Mouse (Mus musculus) heart, embryonic 11.5 days (tissue): Measurements from ENCODE around the gene Btbd3. TPM values are rescaled to one million over a fixed set of nuclear protein-coding genes. Genes with fewer than 3 reads are reported as not detected.

Experiments
- ATAC-seq: fragments of 200-750 bp; cut with Nextera tagmentation; replicated peaks from 2 replicates; pipeline ENCODE4 v1.8.0; 2017; ENCODE audit warnings: moderate library complexity; ENCODE audit not compliant: insufficient number of reproducible peaks, low FRiP score, low TSS enrichment
- H3K27ac ChIP-seq: fragments of 300-500 bp; sonication (generic); 2 replicates; pipeline ENCODE4 v1.5.1; 2014; ENCODE audit warnings: mild to moderate bottlenecking, low read depth, low read length
- H3K27me3 ChIP-seq: fragments of 300-500 bp; sonication (generic); 2 replicates; pipeline ENCODE4 v1.6.1; 2014; ENCODE audit warnings: mild to moderate bottlenecking, low read length, mixed read lengths; ENCODE audit not compliant: control insufficient read depth, insufficient read depth
- H3K36me3 ChIP-seq: fragments of 300-500 bp; sonication (generic); 2 replicates; pipeline ENCODE4 v1.6.1; 2014; ENCODE audit warnings: mild to moderate bottlenecking, low read length, moderate library complexity, mixed read lengths; ENCODE audit not compliant: control insufficient read depth, insufficient read depth
- H3K4me1 ChIP-seq: fragments of 300-500 bp; sonication (generic); 2 replicates; pipeline ENCODE4 v1.6.1; 2014; ENCODE audit warnings: low read length; ENCODE audit not compliant: control insufficient read depth, insufficient read depth
- H3K4me2 ChIP-seq: fragments of 300-500 bp; sonication (generic); 2 replicates; pipeline ENCODE4 v1.6.1; 2014; ENCODE audit warnings: mild to moderate bottlenecking, moderate library complexity
- H3K4me3 ChIP-seq: fragments of 300-500 bp; sonication (generic); 2 replicates; pipeline ENCODE4 v1.5.1; 2014; ENCODE audit warnings: low read depth, low read length
- H3K9ac ChIP-seq: fragments of 300-500 bp; sonication (generic); 2 replicates; pipeline ENCODE4 v1.6.1; 2014; ENCODE audit warnings: mild to moderate bottlenecking, low read depth, low read length, moderate library complexity
- H3K9me3 ChIP-seq: fragments of 300-500 bp; sonication (generic); replicated peaks from 2 replicates; pipeline ENCODE4 v1.6.1; 2016; ENCODE audit warnings: low read length; ENCODE audit not compliant: control insufficient read depth
- WGBS: fragments of 180-500 bp; shearing (Covaris S2); extraction: QIAGEN DNeasy Blood & Tissue Kit; methylation state at CpG from one replicate; pipeline ENCODE4 v1.1.7; 2014; ENCODE audit not compliant: insufficient replicate concordance; 5-methylcytosine and 5-hydroxymethylcytosine counted together
- polyA plus RNA-seq: library from polyadenylated mRNA; unstranded; fragments of >200 nt; fragmentation: Nextera tagmentation; extraction: Ambion mirVana; gene quantifications from 2 replicates; pipeline ENCODE4 v1.2.1, GENCODE M21; 2014

Gene Btbd3
- 10.5 and 11.8 TPM in 2 replicates for polyA plus RNA-seq

DNA sequence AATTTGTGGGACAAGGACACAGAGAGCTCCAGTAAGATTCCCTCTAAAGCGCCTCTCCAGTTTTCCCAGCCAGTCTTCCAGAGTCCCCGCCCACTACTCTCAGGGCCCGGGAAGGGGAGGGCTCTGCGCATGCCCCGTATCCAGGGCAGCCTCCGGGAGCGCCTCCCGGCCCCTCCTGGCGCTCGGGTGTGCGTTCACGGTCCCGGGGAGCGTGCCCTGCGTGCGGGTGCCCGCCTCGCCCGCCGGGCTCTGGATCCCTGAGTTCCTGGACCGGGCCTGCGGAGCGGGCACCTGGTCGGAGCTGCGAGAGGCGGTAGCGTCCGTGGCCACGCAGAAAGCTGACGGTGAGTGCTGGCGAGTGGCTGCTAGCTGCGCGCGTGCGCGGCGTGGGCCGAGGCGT lies at the start of gene Btbd3:
TSS of gene Btbd3 (plus strand) at position 155 of the 400 bp plus-strand sequence.
- H3K27me3 ChIP-seq = no peaks in the 10 kb centered on the region
- H3K27ac ChIP-seq = peak within 1 kb of the TSS; percentile 93
- H3K4me2 ChIP-seq = peak within 1 kb of the TSS; percentile 77
- peaks cover 8% of the 10 kb centered on the region; the same call in 1 of the 2 replicates for H3K4me1 ChIP-seq
- peak within 1 kb of the TSS; percentile 95 for H3K9ac ChIP-seq
- H3K9me3 ChIP-seq = no peaks in the 10 kb centered on the region
- H3K4me3 ChIP-seq = peak within 1 kb of the TSS; percentile 89
- no peaks in the 10 kb centered on the region for H3K36me3 ChIP-seq
- peak; percentile 95 for ATAC-seq
- WGBS = under 1% methylated on average over 34 of the region's 39 CpGs

DNA sequence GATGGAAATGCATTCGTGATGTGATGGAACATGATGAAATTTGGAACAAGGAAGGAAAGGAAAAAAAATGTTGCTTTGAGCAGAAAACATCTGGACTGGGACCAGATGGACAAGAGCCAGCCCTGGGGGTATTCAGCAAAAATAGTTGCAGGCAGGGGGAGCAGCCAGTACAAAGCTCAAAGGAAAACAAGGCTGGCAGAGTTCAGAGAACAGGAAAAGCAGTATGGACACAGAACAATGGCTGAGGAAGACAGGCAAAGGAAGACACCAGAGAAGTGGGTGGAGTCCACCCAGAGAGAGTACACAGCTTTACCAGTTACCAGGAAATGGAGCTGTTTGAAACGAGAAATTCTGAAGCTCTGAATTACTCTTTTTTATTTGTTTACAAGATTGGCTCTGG lies 40.8 kb upstream of the Btbd3 start:
- Histone ChIP-seq H3K9ac (no peak overlapping the region), H3K36me3 (no peaks in the 10 kb centered on the region), H3K9me3 (no peaks in the 10 kb centered on the region), H3K4me3 (no peak overlapping the region), H3K4me1 (no peaks in the 10 kb centered on the region), H3K27me3 (no peaks in the 10 kb centered on the region), H3K4me2 (no peak overlapping the region), H3K27ac (no peak overlapping the region)
- 41% methylated on average over 2 of the region's 2 CpGs for WGBS
- peak; percentile 18; the same call in 1 of the 2 replicates for ATAC-seq

DNA sequence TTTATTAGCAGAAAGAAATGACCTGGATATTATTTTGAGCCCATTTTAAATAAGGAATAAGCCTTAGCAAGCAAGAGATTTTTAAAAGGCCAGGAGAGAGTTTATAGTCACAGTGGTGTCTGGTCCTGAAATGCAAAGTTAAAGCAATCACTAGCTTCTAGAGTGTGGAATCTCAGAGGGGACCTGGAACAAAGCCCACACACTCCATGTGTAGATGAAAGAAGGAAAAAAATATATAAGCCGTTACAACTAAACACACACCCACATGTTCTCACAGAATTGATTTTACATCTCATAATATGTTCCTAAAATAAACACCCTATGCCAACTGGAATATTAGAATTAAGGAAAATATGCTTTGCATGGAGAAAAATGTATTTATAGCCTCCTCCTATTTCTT lies 36.1 kb upstream of the Btbd3 start:
- Histone ChIP-seq H3K9ac (no peak overlapping the region), H3K27ac (no peak overlapping the region), H3K9me3 (no peaks in the 10 kb centered on the region), H3K4me3 (no peak overlapping the region), H3K36me3 (no peaks in the 10 kb centered on the region), H3K4me2 (no peak overlapping the region), H3K4me1 (no peaks in the 10 kb centered on the region), H3K27me3 (no peaks in the 10 kb centered on the region)
- ATAC-seq = no peak
- 62% methylated on average over 1 of the region's 1 CpGs for WGBS

DNA sequence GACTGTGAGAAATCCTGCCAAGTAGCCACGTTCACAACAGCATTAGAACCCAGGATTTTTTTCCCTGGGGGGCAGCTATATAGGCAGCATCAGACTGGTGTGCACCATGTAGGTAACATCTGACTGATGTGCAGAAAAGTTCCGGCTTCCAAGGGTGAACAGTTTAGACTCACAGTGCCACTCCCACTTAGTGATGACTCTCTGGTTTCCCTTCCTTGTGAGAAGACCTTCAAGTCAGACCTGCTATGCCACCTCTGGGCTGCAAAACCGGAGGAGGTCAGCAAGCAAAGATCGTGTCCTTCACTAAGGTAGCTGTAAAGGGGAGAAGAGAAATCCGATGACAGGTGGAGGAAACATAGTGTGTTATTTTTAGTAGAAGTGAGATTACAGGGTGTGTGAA lies 24.1 kb upstream of the Btbd3 start:
- 27% methylated on average over 5 of the region's 5 CpGs for WGBS
- Histone ChIP-seq H3K27ac (no peak overlapping the region), H3K4me3 (no peak overlapping the region), H3K4me1 (peaks cover 6% of the 10 kb centered on the region; the same call in 1 of the 2 replicates), H3K4me2 (peak overlapping the region; percentile 4; the same call in 1 of the 2 replicates), H3K9me3 (no peaks in the 10 kb centered on the region), H3K9ac (no peak overlapping the region), H3K27me3 (no peaks in the 10 kb centered on the region), H3K36me3 (no peaks in the 10 kb centered on the region)
- no peak; the same call in 1 of the 2 replicates for ATAC-seq

DNA sequence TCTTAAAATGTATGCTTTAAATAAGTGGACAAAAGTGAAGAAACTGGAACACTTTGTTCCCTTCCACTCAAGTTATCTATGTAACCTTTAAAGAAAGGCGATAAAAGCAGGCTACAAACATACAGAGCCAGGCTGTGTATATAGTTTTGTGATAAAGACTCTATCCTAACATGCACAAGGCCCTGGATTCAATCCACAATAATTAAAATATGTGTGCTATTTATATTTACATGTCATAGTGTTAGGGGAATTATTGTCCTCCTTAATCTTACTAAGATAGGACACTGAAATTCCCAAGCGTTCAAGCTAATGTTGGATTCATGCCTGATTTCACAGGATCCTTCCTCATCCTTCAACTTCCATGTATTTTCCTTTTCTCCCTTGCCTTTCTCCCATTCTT lies 20.2 kb upstream of the Btbd3 start:
- no peak for ATAC-seq

DNA sequence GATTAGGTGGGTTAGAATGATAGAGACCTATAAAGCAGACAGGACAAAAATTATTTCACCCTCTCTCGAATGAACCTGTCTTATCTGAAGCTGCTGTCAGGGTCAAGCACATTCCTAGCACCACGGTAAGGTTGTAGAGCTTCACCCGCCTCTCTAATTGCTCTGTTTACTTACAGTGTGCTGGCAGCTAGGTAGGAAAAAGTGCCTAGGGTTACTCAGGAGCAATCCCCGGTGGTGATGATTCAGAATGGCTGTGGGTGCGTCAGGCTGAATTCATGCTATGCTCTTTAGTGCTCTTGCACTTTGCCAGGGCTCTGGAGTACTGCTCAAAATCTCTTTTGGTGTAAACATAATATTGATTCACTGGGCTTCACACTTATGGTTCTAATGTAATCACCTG lies 13.9 kb upstream of the Btbd3 start:
- Histone ChIP-seq H3K27me3 (no peaks in the 10 kb centered on the region), H3K36me3 (no peaks in the 10 kb centered on the region), H3K9ac (no peak overlapping the region), H3K4me2 (no peak overlapping the region), H3K9me3 (no peaks in the 10 kb centered on the region), H3K4me1 (0 out of 2 replicates have a peak, but pooled peaks cover 2% of the 10 kb centered on the region), H3K4me3 (no peak overlapping the region), H3K27ac (no peak overlapping the region)
- ATAC-seq = no peak
- whole genome bisulfite sequencing = 30% methylated on average over 5 of the region's 5 CpGs

More for the DNA sequence above, 20.2 kb upstream of the Btbd3 start:
- H3K9me3 ChIP-seq = no peaks in the 10 kb centered on the region
- no peak overlapping the region for H3K27ac ChIP-seq
- no peak overlapping the region for H3K4me2 ChIP-seq
- WGBS = 60% methylated on average over 2 of the region's 2 CpGs
- no peak overlapping the region for H3K4me3 ChIP-seq
- H3K4me1 ChIP-seq = peaks cover 6% of the 10 kb centered on the region; the same call in 1 of the 2 replicates
- no peaks in the 10 kb centered on the region for H3K36me3 ChIP-seq
- H3K27me3 ChIP-seq = no peaks in the 10 kb centered on the region
- H3K9ac ChIP-seq = no peak overlapping the region

DNA sequence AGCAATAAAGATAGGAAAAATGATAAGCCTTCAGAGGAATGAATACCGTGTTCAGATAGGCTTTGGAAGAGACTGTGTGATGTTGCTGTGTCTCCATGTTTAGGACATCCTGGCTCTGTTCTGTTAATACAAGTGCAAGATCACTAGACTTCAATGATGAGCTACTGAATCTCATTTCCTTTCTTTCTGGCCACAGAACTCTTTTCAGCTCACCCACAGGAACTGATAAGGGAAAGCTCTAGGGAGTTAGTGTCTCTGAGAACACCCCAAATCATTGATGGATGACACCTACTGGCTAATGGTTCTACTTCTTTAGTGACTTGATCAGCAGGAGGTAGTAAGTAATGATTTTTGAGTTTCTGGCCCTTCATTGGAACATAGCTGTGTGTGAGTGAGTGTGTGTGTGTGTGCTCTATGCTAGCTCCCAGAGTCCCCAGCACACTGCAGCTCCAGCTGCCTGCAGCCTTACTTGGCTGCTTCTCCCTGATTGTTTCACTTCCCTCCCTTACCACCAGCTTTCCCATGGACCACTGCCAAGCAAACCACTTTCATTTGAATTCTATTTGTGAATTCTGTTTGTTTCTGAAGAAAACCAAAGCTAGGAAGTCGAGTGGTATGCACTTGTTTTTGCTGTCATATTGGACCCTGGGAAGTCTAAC lies 10.6 kb upstream of the Btbd3 start:
- H3K36me3 ChIP-seq = no peaks in the 10 kb centered on the region
- no peak overlapping the region for H3K4me3 ChIP-seq
- WGBS = 54% methylated on average over 2 of the region's 2 CpGs
- no peak for ATAC-seq
- H3K27ac ChIP-seq = no peak overlapping the region
- 0 out of 2 replicates have a peak, but pooled peaks cover 2% of the 10 kb centered on the region for H3K4me1 ChIP-seq
- H3K4me2 ChIP-seq = no peak overlapping the region
- H3K9me3 ChIP-seq = no peaks in the 10 kb centered on the region
- no peaks in the 10 kb centered on the region for H3K27me3 ChIP-seq
- H3K9ac ChIP-seq = no peak overlapping the region

DNA sequence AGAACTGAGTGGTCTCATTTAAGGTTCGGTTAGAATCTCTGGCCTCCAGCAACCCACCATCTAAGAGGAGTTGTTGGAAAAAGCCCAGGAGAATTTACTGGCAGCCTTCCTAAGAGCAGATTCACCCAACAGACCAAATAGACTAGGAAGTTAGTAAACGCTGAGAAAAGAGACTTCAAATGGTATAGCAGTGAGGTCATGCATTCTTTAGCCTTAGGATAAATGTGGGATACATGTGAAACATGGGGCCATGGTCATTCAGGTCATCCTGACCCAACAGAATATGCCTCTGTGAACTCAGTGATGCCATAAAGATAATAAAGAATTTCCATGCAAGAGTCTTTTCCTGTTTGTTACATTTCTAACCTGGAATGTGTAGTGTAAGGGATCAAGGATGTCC lies 8.4 kb upstream of the Btbd3 start:
- 47% methylated on average over 2 of the region's 2 CpGs for WGBS
- Histone ChIP-seq H3K9ac (no peak overlapping the region), H3K4me2 (no peak overlapping the region), H3K4me3 (no peak overlapping the region), H3K36me3 (no peaks in the 10 kb centered on the region), H3K9me3 (no peaks in the 10 kb centered on the region), H3K27ac (no peak overlapping the region), H3K4me1 (no peaks in the 10 kb centered on the region), H3K27me3 (no peaks in the 10 kb centered on the region)
- no peak; the same call in 1 of the 2 replicates for ATAC-seq
